Mouse (Mus musculus): ENCODE results near the gene Sod3. TPM values are rescaled to one million over a fixed set of nuclear protein-coding genes. Genes with fewer than 3 reads are reported as not detected.
A peak's percentile ranks its signal among the peaks of the same experiment; 100 is the strongest.

Sod3 gene
- polyA plus RNA-seq, 1 experiment from 2014 or later: 71.0 TPM

DNA sequence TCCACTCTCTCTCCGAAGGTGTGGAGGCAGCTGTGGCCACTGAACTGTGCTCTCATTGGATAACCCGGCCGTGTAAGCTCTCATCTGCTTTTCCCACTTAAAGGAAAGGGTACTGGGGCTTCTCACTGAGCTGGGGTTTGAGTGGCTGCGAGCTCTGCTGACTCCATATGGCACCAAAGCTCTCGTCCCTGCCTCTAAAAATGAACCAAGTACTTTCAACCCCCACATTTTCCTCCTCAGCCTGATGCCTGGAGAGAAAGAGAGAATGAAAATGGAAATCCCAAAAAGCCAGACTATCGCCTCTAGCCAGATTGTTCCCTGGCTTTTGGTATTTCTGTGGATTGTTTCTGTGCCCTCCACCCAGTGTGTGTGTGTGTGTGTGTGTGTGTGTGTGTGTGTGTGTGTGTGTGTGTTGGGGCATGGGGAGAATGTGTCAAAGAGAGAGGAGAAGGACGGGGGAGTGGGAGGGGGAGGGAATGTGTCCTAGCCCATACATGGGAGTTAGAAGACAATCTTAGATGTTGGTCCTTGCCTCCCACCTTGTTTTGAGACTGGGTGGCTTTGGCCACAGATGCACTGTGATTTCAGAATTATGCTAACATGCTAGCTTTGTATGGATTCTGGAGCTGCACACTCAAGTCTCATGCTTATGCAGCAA lies 24.6 kb downstream of the Sod3 start:
- Histone ChIP-seq H3K9me3 (replicated peaks; ENCODE audit: low read length) (no peaks in the 10 kb centered on the region), H3K27me3 (ENCODE audit: insufficient read depth, low read length) (no peaks in the 10 kb centered on the region), H3K36me3 (ENCODE audit: insufficient read depth, low read length) (0 out of 2 replicates have a peak, but pooled peaks cover 4% of the 10 kb centered on the region), H3K27ac (no peak overlapping the region), H3K4me1 (replicated peaks; ENCODE audit: insufficient read depth, low read length) (no peaks in the 10 kb centered on the region), H3K4me3 (replicated peaks; ENCODE audit: low read depth, low read length) (no peak overlapping the region), H3K9ac (ENCODE audit: low read depth, low read length) (no peak overlapping the region), H3K4me2 (ENCODE audit: low read length) (no peak overlapping the region)
- DNase-seq (ENCODE audit: low spot score) (no peak), ATAC-seq (replicated peaks; ENCODE audit: low FRiP score, low read depth) (no peak)
- 61% methylated on average over 7 of the region's 7 CpGs for WGBS
- TF ChIP-seq CTCF (IDR thresholded peaks at IDR 0.05; ENCODE audit: low read depth): no peak

DNA sequence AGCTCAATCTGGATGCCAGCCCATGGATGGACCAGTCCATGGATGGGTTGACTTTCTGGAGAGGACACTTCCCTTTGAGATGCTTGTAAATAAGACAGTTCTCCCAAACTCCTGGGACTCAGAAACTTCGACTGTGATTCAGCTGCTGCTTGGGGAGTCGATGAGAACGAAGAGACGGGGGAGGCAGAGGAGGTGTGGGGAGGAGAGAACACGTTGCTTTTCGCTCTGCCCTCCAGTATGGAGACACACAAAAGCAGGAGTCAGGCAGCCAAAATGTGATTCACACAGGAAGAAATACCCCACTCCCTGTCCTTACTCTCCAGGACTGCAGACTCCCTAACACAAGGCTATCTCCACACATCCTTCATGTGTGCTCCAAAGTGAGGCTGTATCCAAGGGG lies 26.8 kb downstream of the Sod3 start:
- no peak overlapping the region for H3K4me2 ChIP-seq (ENCODE audit: low read length)
- H3K4me3 ChIP-seq (replicated peaks; ENCODE audit: low read depth, low read length): no peak overlapping the region
- H3K9ac ChIP-seq (ENCODE audit: low read depth, low read length): no peak overlapping the region
- DNase-seq (ENCODE audit: low spot score) (no peak), ATAC-seq (replicated peaks; ENCODE audit: low FRiP score, low read depth) (no peak)
- no peak overlapping the region for H3K27ac ChIP-seq
- H3K27me3 ChIP-seq (ENCODE audit: insufficient read depth, low read length): no peaks in the 10 kb centered on the region
- no peak for TF ChIP-seq CTCF (IDR thresholded peaks at IDR 0.05; ENCODE audit: low read depth)
- H3K4me1 ChIP-seq (replicated peaks; ENCODE audit: insufficient read depth, low read length): no peaks in the 10 kb centered on the region
- no peaks in the 10 kb centered on the region for H3K9me3 ChIP-seq (replicated peaks; ENCODE audit: low read length)
- 0 out of 2 replicates have a peak, but pooled peaks cover 4% of the 10 kb centered on the region for H3K36me3 ChIP-seq (ENCODE audit: insufficient read depth, low read length)
- WGBS: 86% methylated on average over 6 of the region's 6 CpGs

DNA sequence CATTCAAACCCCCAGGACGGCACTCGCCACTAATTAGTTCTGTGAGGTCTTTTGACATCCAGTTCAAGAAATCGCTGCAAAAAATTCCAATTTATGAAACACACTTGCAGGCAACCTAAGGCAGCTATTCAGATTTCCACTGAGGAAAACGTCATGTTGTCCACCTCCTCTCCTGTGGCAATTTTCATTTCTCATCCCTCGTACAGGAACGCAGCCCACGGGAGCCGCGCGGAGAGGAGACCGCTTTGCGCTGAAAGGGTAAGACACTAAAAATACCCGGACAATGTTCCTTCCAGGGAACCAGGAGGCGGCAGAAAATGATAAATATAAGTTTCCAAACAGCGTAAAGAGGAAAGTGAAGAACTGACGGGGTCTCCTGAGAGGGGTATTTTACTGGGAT lies 27.9 kb downstream of the Sod3 start:
- no peak overlapping the region for H3K27ac ChIP-seq
- no peak for TF ChIP-seq CTCF (IDR thresholded peaks at IDR 0.05; ENCODE audit: low read depth)
- H3K4me3 ChIP-seq (replicated peaks; ENCODE audit: low read depth, low read length): no peak overlapping the region
- H3K4me2 ChIP-seq (ENCODE audit: low read length): peak overlapping the region; percentile 1; the same call in 1 of the 2 replicates
- H3K9ac ChIP-seq (ENCODE audit: low read depth, low read length): no peak overlapping the region
- 66% methylated on average over 16 of the region's 16 CpGs for WGBS
- no peaks in the 10 kb centered on the region for H3K4me1 ChIP-seq (replicated peaks; ENCODE audit: insufficient read depth, low read length)
- no peak for ATAC-seq (replicated peaks; ENCODE audit: low FRiP score, low read depth)
- H3K36me3 ChIP-seq (ENCODE audit: insufficient read depth, low read length): 0 out of 2 replicates have a peak, but pooled peaks cover 4% of the 10 kb centered on the region
- no peak for DNase-seq (ENCODE audit: low spot score)
- H3K27me3 ChIP-seq (ENCODE audit: insufficient read depth, low read length): no peaks in the 10 kb centered on the region
- H3K9me3 ChIP-seq (replicated peaks; ENCODE audit: low read length): no peaks in the 10 kb centered on the region

DNA sequence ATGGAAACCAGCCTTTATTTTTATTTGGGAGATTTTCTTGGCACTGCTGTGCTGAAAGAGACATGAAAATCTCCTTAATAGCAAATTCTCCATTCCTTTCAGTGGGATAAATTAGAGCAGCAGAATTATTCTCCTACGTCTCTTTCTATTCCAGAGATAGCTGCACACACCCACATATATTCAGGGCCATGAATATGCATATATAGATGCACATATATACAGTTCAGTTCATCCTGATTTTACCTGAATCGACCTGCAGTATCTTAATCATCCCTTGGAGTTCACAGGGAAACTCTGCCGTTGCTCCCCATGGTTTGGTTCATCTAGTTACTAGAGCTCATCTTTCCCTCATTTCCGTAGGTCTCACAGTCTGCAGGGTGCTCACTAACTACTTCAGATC lies 30.2 kb downstream of the Sod3 start:
- Histone ChIP-seq H3K4me1 (replicated peaks; ENCODE audit: insufficient read depth, low read length) (no peaks in the 10 kb centered on the region), H3K27ac (no peak overlapping the region), H3K9me3 (replicated peaks; ENCODE audit: low read length) (no peaks in the 10 kb centered on the region), H3K4me3 (replicated peaks; ENCODE audit: low read depth, low read length) (no peak overlapping the region), H3K9ac (ENCODE audit: low read depth, low read length) (no peak overlapping the region), H3K4me2 (ENCODE audit: low read length) (no peak overlapping the region), H3K27me3 (ENCODE audit: insufficient read depth, low read length) (no peaks in the 10 kb centered on the region), H3K36me3 (ENCODE audit: insufficient read depth, low read length) (0 out of 2 replicates have a peak, but pooled peaks cover 4% of the 10 kb centered on the region)
- 83% methylated on average over 4 of the region's 4 CpGs for WGBS
- no peak for DNase-seq (ENCODE audit: low spot score)
- no peak for TF ChIP-seq CTCF (IDR thresholded peaks at IDR 0.05; ENCODE audit: low read depth)
- no peak for ATAC-seq (replicated peaks; ENCODE audit: low FRiP score, low read depth)

DNA sequence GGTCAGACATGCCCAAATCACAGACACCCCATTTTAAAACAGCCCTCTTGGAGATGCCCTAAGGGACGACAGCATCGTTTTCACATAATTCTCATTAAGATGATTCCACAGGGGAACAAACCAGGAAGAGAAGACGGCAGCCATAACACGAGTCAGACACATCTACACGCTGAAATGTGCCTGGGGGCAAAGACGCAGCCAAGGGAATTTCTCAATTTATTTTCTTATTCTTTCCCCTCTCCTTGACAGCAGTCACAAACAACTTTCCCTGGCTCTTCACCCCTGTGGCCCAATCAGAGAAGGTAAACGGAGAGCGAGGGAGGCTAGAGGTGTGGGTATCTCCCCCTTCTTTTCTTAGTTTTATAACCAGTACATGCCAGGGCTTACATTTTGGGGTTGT lies 40.8 kb downstream of the Sod3 start:
- Histone ChIP-seq H3K9ac (ENCODE audit: low read depth, low read length) (no peak overlapping the region), H3K27ac (no peak overlapping the region), H3K4me3 (replicated peaks; ENCODE audit: low read depth, low read length) (no peak overlapping the region), H3K4me1 (replicated peaks; ENCODE audit: insufficient read depth, low read length) (no peaks in the 10 kb centered on the region), H3K36me3 (ENCODE audit: insufficient read depth, low read length) (no peaks in the 10 kb centered on the region), H3K4me2 (ENCODE audit: low read length) (no peak overlapping the region), H3K9me3 (replicated peaks; ENCODE audit: low read length) (no peaks in the 10 kb centered on the region), H3K27me3 (ENCODE audit: insufficient read depth, low read length) (no peaks in the 10 kb centered on the region)
- no peak for TF ChIP-seq CTCF (IDR thresholded peaks at IDR 0.05; ENCODE audit: low read depth)
- 80% methylated on average over 8 of the region's 8 CpGs for WGBS
- DNase-seq (ENCODE audit: low spot score): no peak
- ATAC-seq (replicated peaks; ENCODE audit: low FRiP score, low read depth): no peak

DNA sequence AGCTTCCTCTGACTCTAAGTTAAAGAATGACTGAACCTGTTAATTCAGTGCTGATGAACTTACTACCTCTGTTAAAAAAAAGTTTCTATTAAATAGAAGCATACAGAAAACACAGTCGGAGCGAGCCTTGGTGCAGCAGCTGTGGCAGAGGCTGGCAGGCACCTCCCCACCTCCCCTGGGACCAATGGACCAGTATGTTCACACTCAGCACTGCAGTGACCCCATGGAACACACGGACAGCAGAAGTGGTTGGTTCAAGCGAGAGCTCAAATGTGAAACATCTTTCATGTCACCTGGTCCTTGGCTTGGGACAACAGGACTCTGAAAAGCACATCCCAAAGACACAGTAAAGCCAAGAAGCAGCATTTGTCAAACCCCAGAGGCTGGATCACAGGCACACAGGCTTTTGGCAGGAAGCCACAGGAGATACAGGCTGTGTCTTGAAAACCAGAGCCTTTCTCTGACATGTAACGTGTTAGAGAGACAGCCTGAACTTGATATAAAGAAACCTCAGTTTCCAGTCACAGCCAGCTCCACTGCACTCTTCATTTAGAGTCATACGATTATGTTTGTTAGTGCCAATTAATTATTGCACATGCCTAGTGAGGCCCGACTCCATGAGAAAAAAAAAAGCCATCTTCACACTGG lies 45.2 kb downstream of the Sod3 start:
- Histone ChIP-seq H3K36me3 (ENCODE audit: insufficient read depth, low read length) (no peaks in the 10 kb centered on the region), H3K9ac (ENCODE audit: low read depth, low read length) (no peak overlapping the region), H3K27ac (no peak overlapping the region), H3K4me3 (replicated peaks; ENCODE audit: low read depth, low read length) (no peak overlapping the region), H3K4me1 (replicated peaks; ENCODE audit: insufficient read depth, low read length) (no peaks in the 10 kb centered on the region), H3K9me3 (replicated peaks; ENCODE audit: low read length) (no peaks in the 10 kb centered on the region), H3K4me2 (ENCODE audit: low read length) (no peak overlapping the region), H3K27me3 (ENCODE audit: insufficient read depth, low read length) (no peaks in the 10 kb centered on the region)
- ATAC-seq (replicated peaks; ENCODE audit: low FRiP score, low read depth) (no peak), DNase-seq (ENCODE audit: low spot score) (no peak)
- no peak for TF ChIP-seq CTCF (IDR thresholded peaks at IDR 0.05; ENCODE audit: low read depth)
- 73% methylated on average over 7 of the region's 7 CpGs for WGBS

Measured in kidney, postnatal 0 days (tissue).